Mouse (Mus musculus) hindlimb bud, embryonic 11.5 days (tissue): ENCODE measurements at regions not wholly inside any gene's neighbourhood (a gene's known extent, or its start where the extent isn't known, plus 50 kb on each side); places are given as distances from the start of the nearest gene placed in this dataset.

ENCODE experiments used
- DNase-seq: peaks from one replicate; pipeline ENCODE4 v3.0.0-alpha.2; 2012; ENCODE audit warnings: low read depth, low spot score; ENCODE audit errors: extremely low spot score

- no peak for DNase-seq
Measured at GRCm38 (mm10) chr13:52452291-52452690, 78.8 kb downstream of the Diras2 start.
